Mouse (Mus musculus): ENCODE measurements around the gene Cxcl17. TPM values are rescaled to one million over a fixed set of nuclear protein-coding genes. Genes with fewer than 3 reads are reported as not detected.
"Not testable (repeated sequence)": the region's sequence is repeated elsewhere in the genome, so short reads cannot be mapped to it uniquely, and the experiment has no call there.

Gene Cxcl17
- total RNA-seq, 2 experiments from 2014 or later = not detected

DNA sequence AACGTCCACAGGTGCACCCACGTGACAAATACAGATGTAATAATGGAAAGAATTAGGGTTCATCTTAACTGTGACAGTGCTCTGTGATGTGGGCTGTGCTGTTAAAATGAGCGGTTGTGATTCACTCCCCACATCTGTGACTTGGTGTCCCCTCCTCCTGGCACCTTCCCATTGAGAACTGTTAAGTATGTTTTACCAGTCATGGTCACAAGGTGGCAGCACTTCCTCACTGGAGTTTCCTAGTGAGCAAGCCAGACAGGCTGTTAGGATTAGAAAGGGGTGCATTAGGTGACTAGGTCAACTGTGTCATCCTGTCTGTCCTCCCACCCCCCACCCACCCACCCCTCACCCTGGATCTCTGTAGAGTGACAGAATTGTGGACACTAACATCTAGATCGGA, 11.7 kb upstream of the Cxcl17 start:
- peak; percentile 90 for DNase-seq

DNA sequence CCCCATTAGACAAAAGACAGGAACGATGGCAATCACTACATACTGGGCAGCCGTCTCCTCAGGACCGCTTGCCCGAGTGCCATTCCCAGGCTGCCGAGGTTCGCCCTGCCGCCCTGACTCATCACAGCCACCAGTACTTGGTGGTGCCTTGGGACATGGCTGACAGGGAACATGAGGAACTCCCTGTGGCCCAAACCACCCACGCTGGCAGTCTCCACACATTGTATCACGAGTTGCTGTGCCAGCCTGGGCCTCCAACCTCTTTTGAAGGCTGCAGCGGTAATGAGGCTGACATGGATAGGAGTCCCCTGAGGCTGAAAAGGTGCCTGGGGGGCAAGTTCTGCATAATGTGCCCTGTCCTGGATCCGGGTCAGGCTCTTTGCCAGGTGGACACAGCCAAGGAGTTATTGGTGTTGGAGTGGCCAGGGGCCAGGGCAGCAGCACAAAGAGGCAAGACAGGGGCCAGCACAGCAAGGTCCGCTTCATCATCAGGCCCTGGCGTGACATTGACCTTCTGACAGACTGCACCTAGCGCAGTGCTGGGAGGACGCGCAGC, 9.7 kb upstream of the Cxcl17 start:
- DNase-seq = no peak

DNA sequence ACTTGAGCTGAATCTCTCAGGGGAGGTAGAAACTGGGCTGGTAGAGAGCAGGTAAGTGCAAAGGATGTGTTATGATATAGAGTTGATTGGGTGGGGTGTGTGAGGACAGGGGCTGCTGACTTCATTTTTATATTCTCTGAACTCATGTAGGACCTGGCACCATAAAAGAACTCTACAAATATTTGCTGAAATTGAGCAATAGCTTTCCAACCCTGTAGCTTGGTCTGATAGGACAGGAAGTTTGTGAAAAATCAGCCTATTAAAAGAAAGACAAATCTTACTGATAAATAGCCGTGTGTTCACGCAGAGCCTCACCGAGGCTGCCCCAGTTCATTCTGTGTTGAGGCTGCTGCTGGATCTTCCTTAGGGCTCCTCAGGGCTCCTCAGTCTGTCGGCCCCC, 7.3 kb upstream of the Cxcl17 start:
- no peak for DNase-seq

DNA sequence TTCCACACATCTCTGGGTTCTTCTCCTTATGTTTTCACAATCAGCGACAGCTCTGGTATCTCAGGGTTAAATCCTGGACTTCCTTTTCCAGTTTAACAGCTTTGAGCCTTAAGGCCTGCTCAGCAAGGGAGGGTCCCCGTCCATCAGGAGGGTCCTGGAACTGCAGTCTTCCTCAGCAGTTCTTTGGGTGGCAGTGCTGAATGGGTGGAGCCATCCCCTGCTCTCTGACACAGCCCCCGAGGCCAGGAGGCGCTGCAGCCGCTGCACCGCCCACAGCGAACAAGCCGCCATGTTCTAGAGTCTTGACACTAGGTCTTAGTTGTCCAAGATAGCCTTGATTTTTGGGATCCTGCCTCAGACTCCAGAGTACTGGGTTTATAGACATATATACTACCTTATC, 6.8 kb upstream of the Cxcl17 start:
- DNase-seq = no peak

DNA sequence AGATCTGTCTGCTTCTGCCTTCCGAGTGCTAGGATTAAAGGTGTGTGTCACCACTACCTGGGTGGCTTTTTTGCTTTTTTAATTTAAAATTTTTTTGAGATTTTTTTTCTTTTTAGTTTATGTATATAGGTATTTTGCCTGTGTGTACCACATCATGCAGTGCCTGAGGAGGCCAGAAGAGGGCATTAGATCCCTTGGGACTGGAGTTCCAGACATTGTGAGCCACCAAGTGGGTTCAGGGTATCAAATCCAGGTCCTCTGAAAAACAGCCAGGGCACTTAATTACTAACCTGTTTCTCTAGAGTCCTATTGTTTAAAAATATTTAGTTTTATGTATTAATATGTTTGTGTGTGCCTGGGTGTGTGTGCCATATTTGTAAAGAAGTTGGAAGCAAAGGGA, 4.9 kb upstream of the Cxcl17 start:
- no peak for DNase-seq

DNA sequence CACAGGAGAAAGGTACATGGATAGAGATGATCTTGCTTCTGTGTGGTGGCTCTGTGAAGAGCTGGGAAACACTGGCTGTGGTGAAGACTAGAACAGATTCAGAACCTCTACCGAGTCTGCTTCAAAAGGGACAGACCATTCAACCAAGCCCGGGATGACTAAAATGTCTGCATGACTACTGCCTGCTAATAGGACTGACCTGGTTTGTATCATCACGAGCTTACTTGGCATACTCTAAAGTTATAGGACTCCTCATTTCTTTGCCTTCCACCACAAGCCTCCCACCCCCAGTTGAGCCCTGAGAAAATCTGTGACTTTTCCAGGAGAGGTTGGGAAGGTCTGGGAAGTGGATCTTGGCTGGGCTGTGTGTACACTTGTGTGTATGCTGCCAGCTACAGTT, 825 bp downstream of the Cxcl17 start:
- DNase-seq = no peak

DNA sequence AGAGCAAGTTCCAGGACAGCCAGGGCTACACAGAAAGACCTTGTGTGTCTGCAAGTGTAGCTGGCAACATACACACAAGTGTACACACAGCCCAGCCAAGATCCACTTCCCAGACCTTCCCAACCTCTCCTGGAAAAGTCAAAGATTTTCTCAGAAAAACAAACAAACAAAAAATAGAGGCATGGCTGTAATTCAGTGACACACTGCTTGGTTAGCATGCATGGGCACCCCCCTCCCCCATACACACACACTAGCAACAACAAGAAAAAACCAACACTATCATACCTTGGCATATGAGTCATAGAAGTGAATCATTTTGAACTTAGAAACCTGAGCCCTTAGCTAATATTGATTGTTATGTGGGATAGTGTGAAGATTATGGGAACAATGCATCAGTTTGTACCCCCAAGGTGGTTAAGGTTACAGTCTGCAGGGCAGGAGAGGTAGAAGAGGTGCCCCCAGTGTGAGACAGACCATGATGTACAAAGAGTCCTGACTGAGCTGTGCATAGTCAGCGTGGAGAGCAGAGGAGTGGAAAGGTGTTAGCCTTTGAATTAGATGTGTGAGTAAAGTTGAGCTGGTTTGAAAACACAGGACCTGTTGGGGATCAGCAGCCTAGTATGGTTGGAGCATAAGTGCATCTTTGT, 1.6 kb downstream of the Cxcl17 start:
- no peak for DNase-seq

DNA sequence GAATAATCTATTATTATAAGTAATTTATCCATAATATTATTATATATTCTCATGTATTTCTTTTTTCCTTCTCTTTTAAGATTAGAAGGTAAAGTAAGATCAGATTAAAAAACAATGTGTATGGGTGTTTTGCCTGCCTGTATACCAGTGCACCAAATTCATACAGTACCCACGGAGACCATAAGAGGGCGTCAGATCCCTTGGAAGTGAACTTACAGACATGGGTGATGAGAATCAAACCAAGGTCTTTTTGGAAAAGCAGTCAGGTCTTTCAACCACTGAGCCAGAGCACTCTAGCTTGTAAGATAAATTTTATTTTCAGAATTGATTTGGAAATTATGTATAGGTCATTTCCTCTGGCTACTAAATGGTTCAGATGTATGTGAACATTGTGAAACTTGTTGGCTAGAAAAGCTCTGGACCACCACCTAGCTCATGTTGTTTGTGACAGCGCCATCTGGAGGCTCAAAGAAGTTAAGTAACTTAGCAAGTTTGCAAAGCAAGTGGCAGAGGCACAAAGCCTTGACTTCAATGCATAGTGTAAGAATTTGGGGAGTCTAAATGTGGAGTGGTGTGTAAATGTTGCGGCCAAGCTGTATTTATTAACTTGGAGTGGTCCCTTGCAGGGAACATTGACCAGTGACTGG, 3.4 kb downstream of the Cxcl17 start:
- DNase-seq = peak; percentile 57

DNA sequence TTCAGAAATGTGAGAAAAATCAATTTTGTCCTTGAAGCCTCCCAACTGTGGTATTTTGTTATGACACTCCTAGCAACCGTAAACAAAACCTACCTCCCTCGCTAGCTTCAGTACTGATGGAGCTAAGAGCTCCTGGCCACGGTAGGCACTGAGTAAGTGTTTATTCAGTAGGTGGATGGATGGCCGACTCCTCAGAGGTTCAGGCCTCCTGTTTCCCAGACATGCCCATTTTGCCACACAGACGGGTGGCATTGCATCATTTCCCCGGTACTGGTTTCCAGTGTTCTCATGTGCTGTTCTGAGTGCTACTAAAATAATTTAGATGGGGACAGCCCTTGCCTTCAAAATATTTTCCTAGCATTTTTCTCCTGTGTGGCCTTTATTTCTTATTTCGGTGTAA, 6.2 kb downstream of the Cxcl17 start:
- no peak for DNase-seq

DNA sequence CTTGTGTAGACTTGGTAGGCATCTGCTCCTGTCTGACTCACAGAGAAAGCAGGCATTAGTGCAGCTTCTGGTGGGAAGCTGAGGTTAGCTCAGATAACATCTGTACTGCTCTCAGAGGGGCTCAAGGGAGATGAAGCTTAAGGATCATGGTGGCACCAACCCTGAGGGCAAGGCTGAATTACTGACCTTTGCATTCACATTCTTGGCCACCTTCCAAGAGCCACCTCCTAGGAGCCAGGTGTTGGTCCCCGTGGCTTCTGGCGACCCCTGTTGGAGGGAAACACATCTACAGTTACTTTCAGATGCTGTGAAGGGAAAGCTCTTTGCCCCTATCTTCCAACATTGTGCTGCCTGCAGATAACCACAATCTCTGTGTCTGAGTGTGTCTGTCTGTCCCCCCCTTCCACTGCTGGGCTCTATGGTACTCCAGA, 10.0 kb downstream of the Cxcl17 start:
- DNase-seq = peak; percentile 77

DNA sequence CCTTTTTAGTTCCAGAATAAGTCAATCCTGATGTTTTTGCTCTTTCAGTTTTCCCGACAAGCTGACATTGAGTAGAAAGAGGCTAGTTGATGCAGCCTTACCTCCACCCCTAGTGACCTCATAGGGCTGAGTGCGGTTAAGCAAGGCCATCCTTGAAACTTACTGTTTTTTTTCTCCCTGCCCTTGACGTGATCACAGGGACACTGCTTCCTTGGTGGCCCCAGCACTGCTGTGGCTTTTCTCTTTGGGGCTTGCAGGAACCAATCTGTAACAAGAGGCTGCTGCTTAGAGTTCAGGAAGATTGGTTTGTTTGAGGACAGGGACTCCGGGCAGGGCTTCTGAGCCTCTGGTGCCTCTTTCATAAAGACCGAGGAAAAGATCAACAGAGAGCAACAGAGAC, 10.7 kb downstream of the Cxcl17 start:
- DNase-seq = no peak

DNA sequence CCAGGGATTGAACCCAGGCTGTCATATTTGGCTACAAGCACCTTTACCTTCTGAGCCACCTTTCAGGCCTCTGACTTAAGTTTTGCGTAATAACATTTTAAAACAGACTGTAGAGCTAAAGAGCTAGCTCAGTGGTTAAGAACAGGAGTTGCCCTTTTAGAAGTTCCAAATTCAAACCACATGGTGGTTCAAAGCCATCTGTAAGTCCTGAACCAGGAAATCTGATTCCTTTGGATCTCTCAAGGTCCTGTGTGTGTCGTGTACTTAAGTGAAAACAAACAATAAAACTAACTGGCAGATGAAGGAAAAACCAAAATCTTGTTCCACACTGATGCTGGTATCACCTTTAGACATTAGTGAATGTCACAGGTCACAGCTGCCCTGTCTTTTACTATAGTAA, 11.1 kb downstream of the Cxcl17 start:
- no peak for DNase-seq

DNA sequence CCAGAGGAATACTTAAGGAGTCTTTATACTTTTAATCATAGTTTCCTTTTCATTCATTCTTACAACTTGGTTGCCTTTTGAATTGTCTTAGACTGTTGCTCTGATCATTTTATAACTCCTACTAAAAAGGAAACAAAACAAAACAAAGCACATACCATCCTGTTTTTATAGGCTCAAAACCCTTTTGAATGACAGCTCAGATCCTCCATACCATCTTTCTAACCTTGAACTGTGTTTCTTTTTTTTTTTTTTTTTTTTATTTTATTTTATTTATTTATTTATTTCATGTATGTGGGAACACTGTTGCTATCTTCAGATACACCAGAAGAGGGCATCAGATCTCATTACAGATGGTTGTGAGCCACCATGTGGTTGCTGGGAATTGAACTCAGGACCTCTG, 13.7 kb downstream of the Cxcl17 start:
- not testable (repeated sequence) for DNase-seq

DNA sequence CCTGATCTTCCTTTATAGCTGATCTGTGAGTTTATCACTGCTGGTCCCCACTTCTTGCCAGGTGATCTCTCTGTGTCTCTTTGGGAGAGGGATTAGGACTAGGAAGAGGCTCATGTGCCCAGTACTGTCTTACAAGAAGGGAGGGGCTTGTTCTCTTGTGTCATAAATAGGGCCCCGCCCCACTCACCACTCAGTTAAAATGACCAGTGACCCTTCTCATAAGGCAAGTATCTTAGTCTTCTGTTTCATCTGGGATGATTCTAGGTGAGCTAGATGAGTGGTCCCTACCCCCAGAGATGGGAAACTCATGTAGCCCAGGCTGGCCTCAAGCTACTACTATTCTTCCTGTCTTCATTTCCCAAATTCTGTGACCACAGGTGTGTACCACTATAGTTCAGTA, 14.1 kb downstream of the Cxcl17 start, which contains the start of gene Lipe:
TSS of gene Lipe (minus strand) at position 101 of the 400 bp plus-strand sequence.
- DNase-seq = no peak

DNA sequence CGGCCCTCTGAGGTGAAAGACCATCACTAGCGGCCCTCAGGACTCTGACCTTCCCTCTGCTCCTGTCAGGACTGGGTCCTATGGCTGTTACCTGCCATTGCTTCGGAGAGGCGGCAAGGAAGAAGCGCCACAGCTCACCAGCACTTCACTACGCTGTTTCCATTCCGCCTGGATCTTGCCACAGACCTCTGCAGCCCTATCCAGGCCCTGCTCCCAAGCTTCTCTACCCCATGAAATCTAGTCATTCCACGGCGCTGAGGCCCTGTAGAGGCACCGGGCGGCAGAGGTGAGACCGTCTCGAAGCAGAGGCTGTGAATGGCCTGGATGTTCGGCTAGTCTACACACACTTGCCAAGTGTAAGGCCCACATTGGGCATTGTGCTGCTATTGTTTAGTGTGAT, 16.1 kb downstream of the Cxcl17 start:
- DNase-seq = no peak

DNA sequence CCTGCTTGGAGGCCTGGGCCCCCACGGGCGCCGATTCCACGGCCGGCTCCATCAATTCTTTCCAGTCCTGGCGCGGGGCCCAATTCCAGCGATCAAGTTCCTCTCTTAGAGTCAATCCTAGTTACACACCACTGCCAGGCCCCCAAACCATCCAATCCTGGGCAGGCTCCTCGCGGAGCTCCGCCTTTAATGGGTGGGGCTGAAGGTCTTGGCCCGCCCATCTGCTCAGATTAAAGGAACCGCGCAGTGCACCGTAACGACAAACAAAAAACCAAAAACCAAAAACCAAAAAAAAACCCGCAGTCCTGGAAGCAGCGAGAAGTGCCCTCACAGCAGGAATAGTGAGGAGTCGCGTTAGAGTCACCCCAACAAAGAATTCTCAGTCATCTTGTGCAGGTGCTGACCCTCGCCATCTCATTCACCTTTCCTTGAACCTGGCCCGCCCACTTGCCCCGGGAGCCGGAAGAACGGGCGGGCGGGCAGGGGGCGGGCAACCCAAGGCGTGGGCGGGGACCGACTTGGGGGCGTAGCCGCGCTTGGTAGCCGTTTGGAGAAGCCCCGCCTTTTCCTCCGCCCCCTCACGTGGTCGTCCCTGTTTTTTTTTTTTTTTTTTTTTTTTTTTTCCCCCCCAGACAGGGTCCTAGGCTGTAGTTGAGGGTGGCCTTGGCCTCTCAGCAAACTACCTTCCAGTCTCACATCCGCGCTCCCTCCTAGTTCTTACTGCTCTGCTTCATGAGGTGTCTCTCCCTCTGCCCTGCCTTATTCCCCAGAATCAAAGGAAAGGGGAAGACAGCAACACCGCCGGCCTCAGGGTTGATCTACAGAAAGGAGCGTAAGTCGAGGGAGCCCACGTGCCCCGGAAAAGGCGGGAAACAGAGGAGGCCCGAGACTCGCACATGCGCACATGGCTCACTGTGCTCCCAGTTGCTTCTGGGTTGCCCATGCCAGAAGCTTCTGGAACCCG, 16.8 kb downstream of the Cxcl17 start:
- DNase-seq = peak; percentile 98

DNA sequence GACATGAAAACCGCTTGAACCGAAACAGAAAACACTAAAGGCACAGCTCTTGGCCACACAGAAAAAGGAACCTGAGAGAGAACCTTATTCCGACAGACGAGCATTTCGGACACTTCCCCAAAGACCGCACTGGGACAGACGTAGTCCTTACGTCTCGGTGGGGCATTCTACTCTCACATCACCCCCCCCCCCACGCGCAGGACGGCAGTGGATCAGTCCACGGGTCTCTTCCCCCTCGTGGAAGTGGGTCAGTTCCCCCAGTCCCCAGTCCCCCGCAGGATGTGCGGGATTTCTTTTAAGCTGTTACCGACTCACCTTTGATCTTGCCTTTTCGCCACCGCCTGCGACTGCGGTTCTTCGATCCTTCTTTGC, 17.5 kb downstream of the Cxcl17 start:
- DNase-seq = no peak

DNA sequence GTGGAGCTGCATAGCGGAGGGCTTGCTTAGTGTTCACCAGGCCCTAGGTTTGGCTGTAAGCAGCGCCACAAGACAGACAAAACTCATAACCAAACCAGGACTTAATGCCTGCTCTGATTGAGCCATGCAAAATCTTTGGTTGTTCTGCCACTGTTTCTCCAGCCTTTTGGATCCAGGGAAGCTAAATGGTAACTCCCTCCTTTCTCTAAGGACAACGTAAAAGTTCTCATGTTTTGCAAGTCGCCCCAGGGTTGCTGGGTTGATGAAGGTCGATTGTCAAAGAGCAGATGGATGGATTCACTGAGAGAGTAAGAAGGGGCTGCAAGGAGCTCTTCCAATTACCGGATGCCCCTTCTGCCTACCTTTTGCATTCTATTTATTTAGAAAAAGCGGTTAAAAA, 17.9 kb downstream of the Cxcl17 start:
- DNase-seq = no peak

DNA sequence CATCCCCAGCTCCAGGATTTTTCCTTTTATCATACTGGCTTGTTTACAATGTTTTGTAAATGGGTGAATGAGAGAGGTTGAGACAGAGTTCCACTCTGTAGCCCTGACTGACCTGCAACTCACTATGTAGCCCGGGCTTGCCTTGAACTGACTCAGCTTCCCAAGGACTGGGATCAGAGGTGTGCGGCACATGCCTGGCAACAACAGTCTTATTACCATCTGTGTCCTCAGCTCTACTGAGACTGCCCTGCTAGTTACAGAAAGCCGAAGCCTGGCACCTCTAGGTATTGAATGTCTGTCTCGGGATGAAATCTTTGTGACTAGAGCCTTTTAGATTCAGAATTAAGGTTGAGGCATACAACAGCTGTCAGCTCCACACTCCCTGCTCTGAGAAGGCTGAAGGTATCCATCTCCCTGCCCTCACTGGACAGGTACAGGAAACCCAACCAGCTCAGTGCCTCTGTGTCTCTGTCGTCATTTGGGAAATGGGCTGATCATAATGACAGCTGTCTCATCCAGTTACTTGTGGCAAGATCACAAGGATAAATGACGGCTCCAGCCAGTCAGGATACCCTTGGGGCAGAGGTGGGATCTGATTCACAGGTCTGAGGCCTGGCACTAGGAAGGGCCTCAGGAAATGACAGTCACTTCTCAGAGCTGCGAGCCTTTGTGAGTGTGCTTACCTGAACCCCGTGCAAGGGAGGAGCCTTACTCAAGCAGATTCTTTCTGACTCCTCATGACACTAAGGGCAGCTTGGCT, 19.1 kb downstream of the Cxcl17 start:
- no peak for DNase-seq

DNA sequence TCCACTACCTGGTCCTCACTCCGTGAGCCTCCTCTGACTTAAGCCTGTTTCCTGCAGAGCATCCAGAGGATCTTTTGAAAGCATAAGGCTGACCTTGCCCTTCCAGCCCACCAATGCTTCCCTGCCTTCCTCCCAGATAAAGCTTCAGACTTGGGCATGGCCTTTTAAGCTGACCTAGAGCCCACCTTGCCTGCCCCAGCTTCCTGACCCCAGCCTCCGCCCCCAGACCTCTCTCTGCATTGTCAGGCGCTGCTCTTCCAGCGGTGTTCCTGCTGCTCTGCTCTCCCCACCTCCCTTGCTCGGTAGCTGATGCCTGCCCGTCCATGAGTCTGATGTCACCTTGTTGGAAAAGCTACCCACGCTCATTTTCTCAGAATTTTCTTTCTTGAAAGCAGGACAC, 19.8 kb downstream of the Cxcl17 start:
- no peak for DNase-seq

DNA sequence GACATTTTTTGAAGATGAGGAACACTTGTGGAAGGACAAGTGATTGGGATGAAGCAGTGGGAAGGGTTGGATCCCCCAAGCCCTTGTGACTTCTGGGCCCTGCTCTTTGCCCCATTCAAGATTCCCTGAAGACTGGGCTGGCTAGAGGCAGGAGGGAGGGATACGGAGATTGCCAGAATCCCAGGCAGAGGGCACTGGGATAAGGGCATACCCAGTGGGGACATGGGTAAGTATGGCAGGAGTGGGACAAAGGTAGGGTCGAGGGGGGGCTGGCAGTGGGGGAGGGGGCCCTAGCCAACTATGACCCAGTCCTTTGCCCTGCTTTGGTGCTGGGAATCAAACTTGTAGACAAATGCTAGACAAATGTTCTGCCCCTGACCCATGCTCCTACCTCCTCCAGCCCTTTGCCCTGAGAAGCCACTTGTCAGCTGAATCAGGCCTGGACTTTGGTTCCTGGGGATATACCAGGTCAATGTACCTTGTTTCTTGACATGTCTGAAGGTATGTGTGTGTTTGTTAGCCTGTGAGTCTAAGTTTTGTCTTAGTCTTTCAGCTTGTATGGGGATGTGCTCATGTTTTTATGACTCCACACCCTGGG, 20.7 kb downstream of the Cxcl17 start:
- DNase-seq = no peak

DNA sequence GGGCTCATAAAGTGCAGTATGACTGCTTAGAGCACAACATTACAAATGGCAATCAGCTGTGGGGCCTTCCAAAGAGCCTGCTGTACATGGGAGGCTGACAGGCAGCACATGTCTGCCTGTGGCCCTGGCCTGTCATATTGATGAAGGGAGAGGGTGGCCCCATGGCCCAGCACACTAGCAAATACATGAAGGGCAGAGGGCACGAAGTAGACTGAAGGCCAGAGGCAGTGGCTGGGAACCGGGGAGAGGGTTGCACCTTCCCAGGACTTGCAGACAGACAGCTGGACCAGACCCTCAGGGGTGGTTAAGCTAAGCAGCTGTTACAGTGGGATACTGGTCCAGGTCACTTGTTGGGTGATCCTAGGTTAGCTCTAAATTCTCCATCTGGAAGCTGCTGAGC, 21.7 kb downstream of the Cxcl17 start:
- DNase-seq = no peak

All from heart, postnatal 4 days (tissue).